Mouse (Mus musculus) right cerebral cortex, postnatal 14 days (tissue): ENCODE data around the gene Lbh.

Experiments
- DNase-seq: peaks from one replicate; pipeline ENCODE4 v3.0.0; 2022

Gene Lbh

GRCm38 (mm10) chr17:72977616-72978015, 59.5 kb downstream of the Lbh start:
- no peak for DNase-seq

- DNase-seq: no peak
Measured at GRCm38 (mm10) chr17:72982156-72982555, 64.1 kb downstream of the Lbh start.

- no peak for DNase-seq
Measured at GRCm38 (mm10) chr17:72983471-72983870, 65.4 kb downstream of the Lbh start.

- no peak for DNase-seq
Measured at GRCm38 (mm10) chr17:72989025-72989424, 70.9 kb downstream of the Lbh start.
